Mouse (Mus musculus): ENCODE data around the gene Prr5l.

DNA sequence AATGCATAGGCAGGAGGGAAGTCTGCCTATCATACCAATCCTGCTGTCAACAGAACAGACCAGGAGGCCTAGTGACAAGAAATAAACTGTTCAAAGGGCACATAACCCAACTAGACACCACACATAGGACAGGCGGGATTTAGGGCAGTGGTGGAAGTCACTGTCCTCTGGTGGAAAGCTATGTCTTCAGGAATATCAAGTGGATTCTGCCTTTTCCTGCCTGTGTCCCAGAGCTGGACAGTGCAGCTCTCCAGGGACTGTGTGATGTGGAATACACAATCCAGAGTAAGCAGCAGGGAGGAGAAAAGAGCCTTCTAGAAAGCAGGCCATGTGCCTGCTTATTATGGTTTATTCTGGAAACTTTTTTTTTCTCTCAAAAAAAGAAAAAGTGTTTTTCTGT lies 125.0 kb downstream of the Prr5l start:
- TF ChIP-seq CTCF (IDR thresholded peaks at IDR 0.05; ENCODE audit: low read depth) (no peak), EP300 (IDR thresholded peaks at IDR 0.05; ENCODE audit: low read depth) (no peak)
